Mouse (Mus musculus): Measurements from ENCODE around the gene Itga2.

DNA sequence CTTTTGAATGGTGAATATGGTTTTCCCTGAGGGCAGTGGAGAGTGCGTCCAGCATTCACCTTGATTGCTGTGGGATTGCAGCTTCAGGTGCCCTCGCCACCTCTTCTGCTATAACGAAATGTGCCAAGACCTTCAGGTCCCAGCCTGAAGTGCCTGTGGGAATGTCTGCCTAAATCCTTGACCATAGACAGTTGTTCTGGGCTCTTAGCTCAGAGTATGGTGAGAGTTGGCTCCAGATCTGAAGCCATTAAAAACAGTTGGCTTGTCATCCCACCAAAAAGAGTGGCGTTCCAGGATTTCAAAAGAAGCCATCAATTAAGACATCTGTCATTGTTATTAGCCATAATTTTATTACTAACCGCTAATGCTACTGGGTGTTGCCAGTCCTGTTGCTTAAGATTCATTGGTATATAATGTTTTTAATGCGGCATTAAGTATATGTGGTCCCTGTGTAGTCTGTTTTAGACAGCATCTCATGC lies 106.5 kb downstream of the Itga2 start:
- no peak for TF ChIP-seq EP300 (IDR thresholded peaks at IDR 0.05; ENCODE audit: low read length)
- no peak for TF ChIP-seq POLR2A (IDR thresholded peaks at IDR 0.05; ENCODE audit: low read depth, low read length)
- TF ChIP-seq ETS1 (conservative IDR thresholded peaks at IDR 0.05; ENCODE audit: low read depth, low read length): no peak
- no peak for TF ChIP-seq MAFK (IDR thresholded peaks at IDR 0.05; ENCODE audit: insufficient replicate concordance, low read length)
- TF ChIP-seq RCOR1 (conservative IDR thresholded peaks at IDR 0.05; ENCODE audit: low read depth, low read length): no peak
- no peak for TF ChIP-seq NELFE (IDR thresholded peaks at IDR 0.05; ENCODE audit: low read depth, low read length)
- TF ChIP-seq CTCF (conservative IDR thresholded peaks at IDR 0.05 in 1 of 2, IDR thresholded peaks at IDR 0.05 in 1 of 2; ENCODE audit: low read depth in 2 of 2, low read length in 2 of 2): no peak
- no peak for TF ChIP-seq ZKSCAN1 (IDR thresholded peaks at IDR 0.05; ENCODE audit: borderline replicate concordance, low read depth, low read length)
- no peak for TF ChIP-seq MAX (IDR thresholded peaks at IDR 0.05; ENCODE audit: low read length)
- TF ChIP-seq MAZ (IDR thresholded peaks at IDR 0.05; ENCODE audit: low read depth, low read length): no peak
- TF ChIP-seq CHD1 (IDR thresholded peaks at IDR 0.05; ENCODE audit: low read depth, low read length): no peak
